Mouse (Mus musculus): Measurements from ENCODE around the gene Hao2. TPM values are rescaled to one million over a fixed set of nuclear protein-coding genes. Genes with fewer than 3 reads are reported as not detected.
A peak's percentile ranks its signal among the peaks of the same experiment; 100 is the strongest.

The Hao2 gene
- polyA plus RNA-seq, 1 experiment = 424 TPM

DNA sequence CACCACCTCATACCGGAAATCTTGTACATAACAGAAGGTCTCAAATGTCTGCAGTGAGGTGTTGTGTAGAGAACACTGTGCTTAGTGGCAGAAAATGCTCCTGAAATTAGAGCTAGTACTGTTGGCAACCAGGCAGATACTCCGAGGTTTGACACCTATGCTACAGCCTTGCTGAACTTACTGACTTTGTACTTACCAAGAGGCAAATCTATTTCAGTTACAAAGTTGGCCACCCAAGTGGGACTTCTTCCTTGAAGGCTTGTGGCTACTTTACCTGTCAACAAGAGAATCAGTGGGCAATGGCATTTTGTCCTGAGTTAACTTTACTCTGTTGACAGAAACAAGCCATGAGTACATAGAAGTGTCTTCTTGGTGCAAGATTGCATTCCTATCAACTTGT lies 4.6 kb upstream of the Hao2 start:
- Histone ChIP-seq H3K36me3 (ENCODE audit: control insufficient read depth, insufficient read depth, low read length) (no peaks in the 10 kb centered on the region), H3K4me1 (ENCODE audit: control insufficient read depth, insufficient read depth, low read length) (peaks cover 8% of the 10 kb centered on the region), H3K27ac (ENCODE audit: insufficient read depth, low read depth, low read length) (no peak overlapping the region), H3K27me3 (replicated peaks; ENCODE audit: control insufficient read depth, insufficient read depth, low read length) (no peaks in the 10 kb centered on the region), H3K4me3 (ENCODE audit: insufficient read depth, low read depth, low read length) (no peak overlapping the region)
- whole genome bisulfite sequencing = 90% methylated on average over 2 of the region's 2 CpGs
- no peak for TF ChIP-seq CTCF (conservative IDR thresholded peaks at IDR 0.05; ENCODE audit: insufficient read depth, insufficient read length, low read depth, low read length)
- no peak for TF ChIP-seq POLR2A (IDR thresholded peaks at IDR 0.05; ENCODE audit: low read depth, low read length)
- peak; percentile 56 for DNase-seq

DNA sequence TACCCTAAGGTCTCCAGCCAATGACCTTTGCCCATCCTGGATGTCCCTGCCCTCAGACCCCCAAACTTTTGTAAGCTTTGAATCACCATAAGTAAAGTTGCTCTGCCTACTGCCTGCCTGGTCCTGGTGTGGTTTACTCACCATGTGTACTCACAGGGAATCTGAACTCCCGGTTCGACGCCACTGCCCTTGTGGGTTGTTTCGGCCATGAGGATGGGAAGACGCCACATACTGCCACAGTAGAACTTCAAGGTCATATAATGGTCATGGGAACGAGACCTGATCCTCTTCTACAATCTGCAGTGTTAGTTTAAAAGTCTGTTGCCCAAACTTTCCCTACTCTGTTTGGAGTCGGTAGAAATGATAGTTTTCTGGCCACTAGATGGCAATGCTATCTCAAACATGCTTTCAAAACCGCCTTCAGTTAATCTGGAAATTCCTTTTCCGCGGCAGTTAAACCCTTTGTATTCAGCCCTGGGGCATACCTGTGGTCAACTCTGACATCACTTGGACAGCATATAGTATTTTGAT lies 2.1 kb upstream of the Hao2 start:
- Histone ChIP-seq H3K36me3 (ENCODE audit: control insufficient read depth, insufficient read depth, low read length) (no peaks in the 10 kb centered on the region), H3K27me3 (replicated peaks; ENCODE audit: control insufficient read depth, insufficient read depth, low read length) (no peaks in the 10 kb centered on the region), H3K4me3 (ENCODE audit: insufficient read depth, low read depth, low read length) (peak overlapping the region; percentile 21; the same call in 1 of the 2 replicates), H3K27ac (ENCODE audit: insufficient read depth, low read depth, low read length) (peak overlapping the region; percentile 37), H3K4me1 (ENCODE audit: control insufficient read depth, insufficient read depth, low read length) (peaks cover 8% of the 10 kb centered on the region)
- WGBS = 19% methylated on average over 10 of the region's 10 CpGs
- peak; percentile 69 for DNase-seq
- TF ChIP-seq POLR2A (IDR thresholded peaks at IDR 0.05; ENCODE audit: low read depth, low read length) (no peak), CTCF (conservative IDR thresholded peaks at IDR 0.05; ENCODE audit: insufficient read depth, insufficient read length, low read depth, low read length) (peak; percentile 27; the same call in 1 of the 2 replicates)

DNA sequence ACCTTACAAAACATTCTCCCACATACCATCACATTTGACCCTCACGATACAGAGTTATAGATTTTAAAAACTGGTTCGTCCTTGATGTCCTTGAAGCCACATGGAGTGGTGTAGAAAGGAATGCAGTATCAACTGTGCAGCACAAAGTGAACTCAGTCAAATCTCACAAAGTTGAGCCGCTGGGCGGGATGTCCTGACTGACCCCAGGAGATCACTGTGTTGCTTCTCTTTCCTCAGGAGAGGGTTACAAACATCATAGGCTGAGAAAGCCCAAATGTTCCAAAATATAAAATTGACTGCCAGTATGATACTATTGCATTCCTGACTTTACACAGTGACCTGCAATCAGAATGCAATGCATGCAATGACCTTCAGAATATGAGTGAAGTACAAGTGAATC lies 2.6 kb downstream of the Hao2 start:
- Histone ChIP-seq H3K36me3 (ENCODE audit: control insufficient read depth, insufficient read depth, low read length) (no peaks in the 10 kb centered on the region), H3K4me1 (ENCODE audit: control insufficient read depth, insufficient read depth, low read length) (peaks cover 8% of the 10 kb centered on the region), H3K27me3 (replicated peaks; ENCODE audit: control insufficient read depth, insufficient read depth, low read length) (no peaks in the 10 kb centered on the region), H3K27ac (ENCODE audit: insufficient read depth, low read depth, low read length) (peak overlapping the region; percentile 35), H3K4me3 (ENCODE audit: insufficient read depth, low read depth, low read length) (no peak overlapping the region)
- WGBS = 54% methylated on average over 4 of the region's 4 CpGs
- peak; percentile 36 for DNase-seq
- no peak for TF ChIP-seq CTCF (conservative IDR thresholded peaks at IDR 0.05; ENCODE audit: insufficient read depth, insufficient read length, low read depth, low read length)
- TF ChIP-seq POLR2A (IDR thresholded peaks at IDR 0.05; ENCODE audit: low read depth, low read length) = no peak

DNA sequence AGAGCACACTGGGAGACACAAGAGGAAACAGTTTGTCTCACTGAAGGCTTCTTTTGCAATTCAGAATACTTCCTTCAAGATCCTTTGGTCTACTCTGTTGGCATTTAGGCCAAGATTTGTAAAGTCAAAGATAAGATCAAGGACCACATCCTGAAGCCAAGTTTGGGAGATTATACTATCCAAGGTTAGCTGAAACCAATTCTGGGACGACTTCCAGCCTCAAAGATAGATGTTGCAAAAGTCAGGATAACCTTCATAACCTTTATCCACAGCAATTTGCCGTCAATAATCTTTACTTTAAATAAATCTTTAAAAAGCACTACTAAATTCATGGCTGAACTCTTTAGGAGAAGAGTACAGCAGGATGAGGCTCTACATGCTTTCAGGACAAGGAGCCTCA lies 4.8 kb downstream of the Hao2 start:
- no peak overlapping the region for H3K27ac ChIP-seq (ENCODE audit: insufficient read depth, low read depth, low read length)
- H3K4me3 ChIP-seq (ENCODE audit: insufficient read depth, low read depth, low read length) = no peak overlapping the region
- no peaks in the 10 kb centered on the region; the same call in 1 of the 2 replicates for H3K4me1 ChIP-seq (ENCODE audit: control insufficient read depth, insufficient read depth, low read length)
- TF ChIP-seq POLR2A (IDR thresholded peaks at IDR 0.05; ENCODE audit: low read depth, low read length) (no peak), CTCF (conservative IDR thresholded peaks at IDR 0.05; ENCODE audit: insufficient read depth, insufficient read length, low read depth, low read length) (no peak)
- no peaks in the 10 kb centered on the region for H3K27me3 ChIP-seq (replicated peaks; ENCODE audit: control insufficient read depth, insufficient read depth, low read length)
- no peaks in the 10 kb centered on the region for H3K36me3 ChIP-seq (ENCODE audit: control insufficient read depth, insufficient read depth, low read length)
- DNase-seq = no peak
- 64% methylated on average over 2 of the region's 2 CpGs for WGBS

DNA sequence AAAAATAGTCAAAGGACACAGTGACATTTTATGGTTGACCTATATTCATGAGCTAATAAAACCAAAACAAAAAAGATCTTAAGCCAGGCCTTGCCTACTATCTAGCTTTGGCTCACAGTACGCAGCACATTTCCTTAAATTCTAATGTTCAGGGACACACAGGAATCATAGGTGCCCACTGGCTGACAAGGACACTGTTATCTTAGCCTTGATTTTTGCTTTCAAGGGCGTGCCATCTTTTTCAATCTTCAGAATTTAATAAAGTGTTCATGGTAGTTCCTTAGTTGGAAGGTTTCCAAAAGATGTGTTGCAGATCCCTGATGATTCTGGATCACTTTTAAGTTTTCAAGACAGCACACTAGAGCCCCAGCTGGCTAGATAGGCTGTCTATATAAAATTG lies 12.2 kb downstream of the Hao2 start:
- no peak overlapping the region for H3K27ac ChIP-seq (ENCODE audit: insufficient read depth, low read depth, low read length)
- 92% methylated on average over 2 of the region's 2 CpGs for WGBS
- no peak overlapping the region for H3K4me3 ChIP-seq (ENCODE audit: insufficient read depth, low read depth, low read length)
- H3K36me3 ChIP-seq (ENCODE audit: control insufficient read depth, insufficient read depth, low read length) = peaks cover 4% of the 10 kb centered on the region; the same call in 1 of the 2 replicates
- no peaks in the 10 kb centered on the region for H3K27me3 ChIP-seq (replicated peaks; ENCODE audit: control insufficient read depth, insufficient read depth, low read length)
- H3K4me1 ChIP-seq (ENCODE audit: control insufficient read depth, insufficient read depth, low read length) = 0 out of 2 replicates have a peak, but pooled peaks cover 3% of the 10 kb centered on the region
- no peak for TF ChIP-seq POLR2A (IDR thresholded peaks at IDR 0.05; ENCODE audit: low read depth, low read length)
- TF ChIP-seq CTCF (conservative IDR thresholded peaks at IDR 0.05; ENCODE audit: insufficient read depth, insufficient read length, low read depth, low read length) = no peak
- no peak for DNase-seq

DNA sequence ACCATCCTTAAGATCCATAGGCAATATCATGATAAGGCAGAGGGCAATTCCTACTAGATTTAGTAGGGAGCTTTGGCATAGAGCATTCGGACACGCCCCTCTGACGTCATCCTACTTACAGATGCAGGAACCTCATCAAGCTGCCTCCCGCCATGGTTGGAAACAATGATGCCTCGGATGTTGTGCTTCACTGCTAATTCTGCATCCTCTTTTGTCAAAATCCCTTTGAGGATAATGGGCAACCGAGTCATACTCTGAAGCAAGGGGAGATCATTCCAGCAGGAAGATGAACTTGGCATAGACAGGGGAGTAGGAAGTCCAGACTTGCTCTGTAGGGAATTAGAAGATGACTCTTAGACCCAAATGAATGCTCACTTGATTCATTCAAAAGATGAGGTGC lies 12.8 kb downstream of the Hao2 start:
- Histone ChIP-seq H3K27me3 (replicated peaks; ENCODE audit: control insufficient read depth, insufficient read depth, low read length) (no peaks in the 10 kb centered on the region), H3K36me3 (ENCODE audit: control insufficient read depth, insufficient read depth, low read length) (peaks cover 4% of the 10 kb centered on the region; the same call in 1 of the 2 replicates), H3K4me3 (ENCODE audit: insufficient read depth, low read depth, low read length) (no peak overlapping the region), H3K27ac (ENCODE audit: insufficient read depth, low read depth, low read length) (no peak overlapping the region), H3K4me1 (ENCODE audit: control insufficient read depth, insufficient read depth, low read length) (0 out of 2 replicates have a peak, but pooled peaks cover 3% of the 10 kb centered on the region)
- DNase-seq = no peak
- 78% methylated on average over 6 of the region's 6 CpGs for WGBS
- TF ChIP-seq CTCF (conservative IDR thresholded peaks at IDR 0.05; ENCODE audit: insufficient read depth, insufficient read length, low read depth, low read length) = no peak
- TF ChIP-seq POLR2A (IDR thresholded peaks at IDR 0.05; ENCODE audit: low read depth, low read length) = no peak

DNA sequence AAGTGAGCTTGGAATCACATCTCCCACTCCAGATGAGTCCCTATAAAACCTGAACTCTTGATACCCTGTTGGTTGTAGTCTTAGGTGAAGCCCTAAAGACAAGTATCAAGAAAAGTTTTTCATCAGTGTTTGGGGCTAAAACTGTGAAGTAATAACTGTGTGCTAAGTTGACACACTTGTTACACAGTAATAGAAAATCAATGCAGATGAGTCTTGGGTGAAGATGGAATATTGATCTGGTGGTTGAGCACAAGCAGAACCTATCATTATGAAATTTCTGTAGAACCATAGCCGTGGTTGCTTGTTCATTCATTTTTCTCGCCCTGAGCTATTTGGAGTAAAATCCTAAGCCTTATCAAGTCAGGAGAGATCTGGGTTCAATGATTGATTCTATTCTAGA lies 24.8 kb downstream of the Hao2 start:
- Histone ChIP-seq H3K36me3 (ENCODE audit: control insufficient read depth, insufficient read depth, low read length) (no peaks in the 10 kb centered on the region), H3K4me3 (ENCODE audit: insufficient read depth, low read depth, low read length) (no peak overlapping the region), H3K27ac (ENCODE audit: insufficient read depth, low read depth, low read length) (no peak overlapping the region), H3K4me1 (ENCODE audit: control insufficient read depth, insufficient read depth, low read length) (no peaks in the 10 kb centered on the region), H3K27me3 (replicated peaks; ENCODE audit: control insufficient read depth, insufficient read depth, low read length) (no peaks in the 10 kb centered on the region)
- DNase-seq = no peak
- WGBS = 79% methylated on average over 2 of the region's 2 CpGs
- TF ChIP-seq CTCF (conservative IDR thresholded peaks at IDR 0.05; ENCODE audit: insufficient read depth, insufficient read length, low read depth, low read length) = no peak
- no peak for TF ChIP-seq POLR2A (IDR thresholded peaks at IDR 0.05; ENCODE audit: low read depth, low read length)
